Mouse (Mus musculus): ENCODE measurements around the gene Mid1. TPM values are rescaled to one million over a fixed set of nuclear protein-coding genes. Genes with fewer than 3 reads are reported as not detected.
"Not testable (repeated sequence)": the region's sequence is repeated elsewhere in the genome, so short reads cannot be mapped to it uniquely, and the experiment has no call there.

Mid1 gene
- polyA plus RNA-seq, 1 experiment from 2014 or later, result 13.7 TPM

GRCm38 (mm10) chrX:169992086-169992930 lies 307.3 kb downstream of the Mid1 start:
- ATAC-seq (replicated peaks; ENCODE audit: insufficient number of reproducible peaks, low FRiP score, low TSS enrichment, low read depth), result not testable (repeated sequence)
- WGBS, result 14% methylated on average over 9 of the region's 15 CpGs

GRCm38 (mm10) chrX:169992951-169993547 lies 308.1 kb downstream of the Mid1 start:
- H3K36me3 ChIP-seq (replicated peaks; ENCODE audit: control insufficient read depth, insufficient read depth, low read depth, low read length), result peaks cover 18% of the 10 kb centered on the region
- not testable (repeated sequence) for H3K27me3 ChIP-seq (ENCODE audit: control insufficient read depth, insufficient read depth, low read length); H3K9ac ChIP-seq (replicated peaks; ENCODE audit: low read length); H3K4me3 ChIP-seq (ENCODE audit: low read depth, low read length); H3K4me2 ChIP-seq (ENCODE audit: low read depth, low read length); H3K27ac ChIP-seq (replicated peaks; ENCODE audit: low read depth, low read length); H3K4me1 ChIP-seq (ENCODE audit: control insufficient read depth, insufficient read depth, low read length); DNase-seq (ENCODE audit: low spot score); ATAC-seq (replicated peaks; ENCODE audit: insufficient number of reproducible peaks, low FRiP score, low TSS enrichment, low read depth)
- peaks cover 21% of the 10 kb centered on the region for H3K9me3 ChIP-seq (replicated peaks; ENCODE audit: control insufficient read depth, low read length)
- 13% methylated on average over 3 of the region's 8 CpGs for WGBS

More at GRCm38 (mm10) chrX:169992086-169992930, 307.3 kb downstream of the Mid1 start:
- H3K9ac ChIP-seq (replicated peaks; ENCODE audit: low read length); H3K27ac ChIP-seq (replicated peaks; ENCODE audit: low read depth, low read length); H3K4me1 ChIP-seq (ENCODE audit: control insufficient read depth, insufficient read depth, low read length); H3K27me3 ChIP-seq (ENCODE audit: control insufficient read depth, insufficient read depth, low read length); H3K4me3 ChIP-seq (ENCODE audit: low read depth, low read length); H3K4me2 ChIP-seq (ENCODE audit: low read depth, low read length): not testable (repeated sequence)
- DNase-seq (ENCODE audit: low spot score), result peak; percentile 0
- Histone ChIP-seq H3K9me3 (replicated peaks; ENCODE audit: control insufficient read depth, low read length) (peaks cover 25% of the 10 kb centered on the region), H3K36me3 (replicated peaks; ENCODE audit: control insufficient read depth, insufficient read depth, low read depth, low read length) (peaks cover 22% of the 10 kb centered on the region)

- H3K9me3 ChIP-seq (replicated peaks; ENCODE audit: control insufficient read depth, low read length), result peaks cover 18% of the 10 kb centered on the region
- WGBS, result 0% methylated on average over 1 of the region's 33 CpGs
- not testable (repeated sequence) for DNase-seq (ENCODE audit: low spot score); ATAC-seq (replicated peaks; ENCODE audit: insufficient number of reproducible peaks, low FRiP score, low TSS enrichment, low read depth); H3K27ac ChIP-seq (replicated peaks; ENCODE audit: low read depth, low read length); H3K4me1 ChIP-seq (ENCODE audit: control insufficient read depth, insufficient read depth, low read length); H3K4me3 ChIP-seq (ENCODE audit: low read depth, low read length); H3K4me2 ChIP-seq (ENCODE audit: low read depth, low read length); H3K9ac ChIP-seq (replicated peaks; ENCODE audit: low read length); H3K36me3 ChIP-seq (replicated peaks; ENCODE audit: control insufficient read depth, insufficient read depth, low read depth, low read length); H3K27me3 ChIP-seq (ENCODE audit: control insufficient read depth, insufficient read depth, low read length)
These were observed 309.2 kb downstream of the Mid1 start for GRCm38 (mm10) chrX:169994011-169994865.

- not testable (repeated sequence) for H3K4me1 ChIP-seq (ENCODE audit: control insufficient read depth, insufficient read depth, low read length); H3K27me3 ChIP-seq (ENCODE audit: control insufficient read depth, insufficient read depth, low read length); H3K4me3 ChIP-seq (ENCODE audit: low read depth, low read length); H3K36me3 ChIP-seq (replicated peaks; ENCODE audit: control insufficient read depth, insufficient read depth, low read depth, low read length); H3K4me2 ChIP-seq (ENCODE audit: low read depth, low read length); ATAC-seq (replicated peaks; ENCODE audit: insufficient number of reproducible peaks, low FRiP score, low TSS enrichment, low read depth); H3K27ac ChIP-seq (replicated peaks; ENCODE audit: low read depth, low read length); H3K9ac ChIP-seq (replicated peaks; ENCODE audit: low read length)
- peak; percentile 4 for DNase-seq (ENCODE audit: low spot score)
- peaks cover 14% of the 10 kb centered on the region for H3K9me3 ChIP-seq (replicated peaks; ENCODE audit: control insufficient read depth, low read length)
- WGBS, result 32% methylated on average over 2 of the region's 2 CpGs
These were observed 310.1 kb downstream of the Mid1 start for GRCm38 (mm10) chrX:169994866-169995711.

DNA sequence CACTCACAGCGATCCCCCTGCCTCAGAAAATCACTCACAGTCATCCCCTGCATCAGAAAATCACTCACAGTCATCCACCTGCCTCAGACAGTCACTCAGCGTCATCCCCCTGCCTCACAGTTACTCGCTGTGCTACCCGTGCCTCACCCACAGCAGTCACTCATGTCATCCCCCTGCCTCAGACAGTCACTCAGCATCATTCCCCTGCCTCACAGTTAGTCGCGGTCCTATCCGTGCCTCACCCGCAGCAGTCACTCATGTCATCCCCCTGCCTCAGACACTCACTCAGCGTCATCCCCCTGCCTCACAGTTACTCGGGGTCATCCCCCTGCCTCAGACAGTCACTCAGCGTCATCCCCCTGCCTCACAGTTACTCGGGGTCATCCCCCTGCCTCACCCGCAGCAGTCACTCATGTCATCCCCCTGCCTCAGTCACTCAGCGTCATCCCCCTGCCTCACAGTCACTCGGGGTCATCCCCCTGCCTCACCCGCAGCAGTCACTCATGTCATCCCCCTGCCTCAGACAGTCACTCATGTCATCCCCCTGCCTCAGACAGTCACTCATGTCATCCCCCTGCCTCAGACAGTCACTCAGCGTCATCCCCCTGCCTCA lies 311.0 kb downstream of the Mid1 start:
- not testable (repeated sequence) for H3K4me2 ChIP-seq (ENCODE audit: low read depth, low read length); H3K27me3 ChIP-seq (ENCODE audit: control insufficient read depth, insufficient read depth, low read length); H3K4me3 ChIP-seq (ENCODE audit: low read depth, low read length)

DNA sequence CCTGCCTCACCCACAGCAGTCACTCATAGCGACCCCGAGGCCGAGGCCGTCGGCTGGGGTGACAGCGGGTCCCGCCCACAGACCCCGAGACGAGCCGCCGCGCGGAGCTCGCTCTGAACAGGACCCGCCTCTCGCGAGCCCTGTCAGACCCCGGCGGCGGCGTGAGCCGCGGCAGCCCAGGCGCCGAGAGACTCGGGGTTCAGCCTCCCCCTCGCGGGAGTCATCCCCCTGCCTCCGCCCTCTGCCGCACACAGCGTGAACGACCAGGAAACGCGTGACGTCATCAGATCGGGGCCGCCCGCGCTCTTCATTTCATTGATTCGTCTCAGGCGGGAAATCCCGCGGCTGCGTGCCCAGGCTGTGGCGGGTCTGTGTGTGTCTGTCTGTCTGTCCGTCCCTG lies 311.9 kb downstream of the Mid1 start:
- WGBS, result no CpG with 5 or more reads among the region's 46 CpGs
- not testable (repeated sequence) for H3K4me3 ChIP-seq (ENCODE audit: low read depth, low read length); H3K9me3 ChIP-seq (replicated peaks; ENCODE audit: control insufficient read depth, low read length); H3K9ac ChIP-seq (replicated peaks; ENCODE audit: low read length); H3K27me3 ChIP-seq (ENCODE audit: control insufficient read depth, insufficient read depth, low read length); DNase-seq (ENCODE audit: low spot score); H3K27ac ChIP-seq (replicated peaks; ENCODE audit: low read depth, low read length); H3K36me3 ChIP-seq (replicated peaks; ENCODE audit: control insufficient read depth, insufficient read depth, low read depth, low read length); ATAC-seq (replicated peaks; ENCODE audit: insufficient number of reproducible peaks, low FRiP score, low TSS enrichment, low read depth); H3K4me1 ChIP-seq (ENCODE audit: control insufficient read depth, insufficient read depth, low read length); H3K4me2 ChIP-seq (ENCODE audit: low read depth, low read length)

More for the DNA sequence above, 311.0 kb downstream of the Mid1 start:
- DNase-seq (ENCODE audit: low spot score), result peak; percentile 0
- H3K4me1 ChIP-seq (ENCODE audit: control insufficient read depth, insufficient read depth, low read length); H3K27ac ChIP-seq (replicated peaks; ENCODE audit: low read depth, low read length); H3K36me3 ChIP-seq (replicated peaks; ENCODE audit: control insufficient read depth, insufficient read depth, low read depth, low read length); H3K9ac ChIP-seq (replicated peaks; ENCODE audit: low read length); ATAC-seq (replicated peaks; ENCODE audit: insufficient number of reproducible peaks, low FRiP score, low TSS enrichment, low read depth); H3K9me3 ChIP-seq (replicated peaks; ENCODE audit: control insufficient read depth, low read length): not testable (repeated sequence)
- WGBS, result 60% methylated on average over 1 of the region's 17 CpGs

DNA sequence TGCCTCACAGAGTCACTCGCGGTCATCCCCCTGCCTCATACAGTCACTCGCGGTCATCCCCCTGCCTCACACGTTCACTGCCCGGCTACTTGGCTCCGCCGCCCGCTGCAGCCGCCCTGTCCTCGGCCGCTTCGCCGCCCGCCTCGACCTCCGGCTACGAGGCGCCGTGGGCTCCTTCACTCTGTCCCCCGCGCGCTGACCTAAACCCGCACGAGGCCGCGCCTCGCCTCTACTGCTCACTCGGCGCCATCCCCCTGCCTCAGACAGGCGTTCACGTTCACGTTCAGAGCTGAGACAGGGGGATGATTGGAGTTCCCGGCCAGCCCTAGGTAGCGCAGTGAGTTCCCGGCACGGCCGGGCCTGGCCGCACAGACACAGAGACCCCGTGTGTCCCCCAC lies 312.5 kb downstream of the Mid1 start:
- not testable (repeated sequence) for DNase-seq (ENCODE audit: low spot score); H3K27me3 ChIP-seq (ENCODE audit: control insufficient read depth, insufficient read depth, low read length); H3K36me3 ChIP-seq (replicated peaks; ENCODE audit: control insufficient read depth, insufficient read depth, low read depth, low read length); H3K4me1 ChIP-seq (ENCODE audit: control insufficient read depth, insufficient read depth, low read length); H3K9ac ChIP-seq (replicated peaks; ENCODE audit: low read length)
- Histone ChIP-seq H3K4me3 (ENCODE audit: low read depth, low read length) (peak overlapping the region; percentile 37), H3K9me3 (replicated peaks; ENCODE audit: control insufficient read depth, low read length) (peaks cover 10% of the 10 kb centered on the region), H3K4me2 (ENCODE audit: low read depth, low read length) (peak overlapping the region; percentile 67), H3K27ac (replicated peaks; ENCODE audit: low read depth, low read length) (0 out of 2 replicates have a peak overlapping the region, but pooled peaks have one; percentile 13)
- ATAC-seq (replicated peaks; ENCODE audit: insufficient number of reproducible peaks, low FRiP score, low TSS enrichment, low read depth), result 0 out of 2 replicates have a peak, but pooled peaks have one; percentile 3
- WGBS, result 14% methylated on average over 35 of the region's 40 CpGs

Data from embryonic facial prominence, embryonic 11.5 days (tissue).